Mouse (Mus musculus): ENCODE data around the gene Hook2. TPM values are rescaled to one million over a fixed set of nuclear protein-coding genes. Genes with fewer than 3 reads are reported as not detected.
A peak's percentile ranks its signal among the peaks of the same experiment; 100 is the strongest.

Hook2 gene
- polyA plus RNA-seq, 1 experiment from 2014 or later: 34.5 TPM

DNA sequence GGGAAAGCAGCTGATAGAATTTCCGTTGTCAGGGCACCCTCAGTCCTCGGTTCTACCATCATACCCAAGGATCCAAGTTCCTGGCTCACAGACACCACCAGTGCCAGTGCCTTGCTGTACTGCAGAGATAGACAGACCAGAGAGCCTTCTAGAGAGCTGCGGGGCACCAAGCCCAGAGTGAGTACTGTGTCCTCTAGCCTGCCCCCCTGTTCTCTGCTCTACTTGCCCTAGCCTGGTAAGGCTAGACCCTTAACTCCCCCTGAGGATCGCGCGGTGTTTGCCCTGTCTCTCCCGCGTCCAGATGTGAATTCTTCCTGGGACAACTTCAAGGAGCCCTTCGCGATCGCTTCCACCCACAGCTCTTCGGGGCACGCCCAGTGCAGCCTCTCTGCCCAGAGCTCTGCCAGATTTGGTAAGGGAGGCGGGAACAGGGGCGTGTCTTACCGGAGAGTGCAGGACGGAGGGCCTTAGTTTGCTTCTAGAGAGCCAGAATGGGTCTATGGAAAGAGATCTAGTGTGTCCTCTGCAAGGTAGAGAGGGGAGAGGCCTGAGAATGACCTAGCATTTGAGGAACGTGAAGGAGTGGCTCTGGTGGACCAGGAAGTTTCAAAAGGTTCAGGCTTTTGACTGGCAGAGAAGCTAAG lies 37.7 kb upstream of the Hook2 start:
- H3K27me3 ChIP-seq (ENCODE audit: control insufficient read depth, insufficient read depth, low read length): no peaks in the 10 kb centered on the region
- H3K9ac ChIP-seq (replicated peaks; ENCODE audit: low read depth, low read length): no peak overlapping the region
- 8% methylated on average over 18 of the region's 18 CpGs for WGBS
- H3K27ac ChIP-seq (ENCODE audit: low read length): no peak overlapping the region
- ATAC-seq (ENCODE audit: insufficient number of reproducible peaks, insufficient read depth, low FRiP score, low read depth): peak; percentile 46; the same call in 1 of the 2 replicates
- peaks cover 3% of the 10 kb centered on the region; the same call in 1 of the 2 replicates for H3K36me3 ChIP-seq (ENCODE audit: control insufficient read depth, insufficient read depth, low read length)
- no peaks in the 10 kb centered on the region for H3K9me3 ChIP-seq (ENCODE audit: control insufficient read depth, low read depth, low read length)
- no peak overlapping the region for H3K4me3 ChIP-seq (ENCODE audit: low read depth, low read length)
- H3K4me1 ChIP-seq (ENCODE audit: control insufficient read depth, insufficient read depth, low read length): no peaks in the 10 kb centered on the region
- H3K4me2 ChIP-seq (replicated peaks; ENCODE audit: low read depth, low read length): no peak overlapping the region; the same call in 1 of the 2 replicates

DNA sequence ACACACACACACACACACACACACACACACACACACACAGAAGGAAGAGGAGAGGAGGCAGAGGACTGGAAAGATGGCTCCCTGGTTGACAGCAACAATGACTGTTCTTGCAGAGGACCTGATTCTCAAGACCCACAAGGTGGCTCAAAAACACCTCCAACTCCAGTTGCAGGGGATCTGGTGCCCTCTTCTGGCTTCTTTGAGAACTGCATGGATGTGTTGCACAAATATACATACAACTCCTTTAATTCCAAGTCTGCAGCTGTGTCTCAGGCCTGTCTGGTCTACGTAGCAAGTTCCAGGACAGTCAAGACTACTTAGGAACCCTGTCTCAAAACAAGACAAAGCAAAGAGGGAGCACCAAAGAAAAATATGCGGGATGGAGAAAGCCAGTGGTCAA lies 33.6 kb upstream of the Hook2 start:
- WGBS: 50% methylated on average over 2 of the region's 2 CpGs
- H3K27ac ChIP-seq (ENCODE audit: low read length): no peak overlapping the region
- no peaks in the 10 kb centered on the region for H3K27me3 ChIP-seq (ENCODE audit: control insufficient read depth, insufficient read depth, low read length)
- ATAC-seq (ENCODE audit: insufficient number of reproducible peaks, insufficient read depth, low FRiP score, low read depth): no peak
- H3K36me3 ChIP-seq (ENCODE audit: control insufficient read depth, insufficient read depth, low read length): peaks cover 8% of the 10 kb centered on the region; the same call in 1 of the 2 replicates
- no peak overlapping the region for H3K9ac ChIP-seq (replicated peaks; ENCODE audit: low read depth, low read length)
- H3K4me1 ChIP-seq (ENCODE audit: control insufficient read depth, insufficient read depth, low read length): no peaks in the 10 kb centered on the region
- H3K9me3 ChIP-seq (ENCODE audit: control insufficient read depth, low read depth, low read length): no peaks in the 10 kb centered on the region
- no peak overlapping the region for H3K4me2 ChIP-seq (replicated peaks; ENCODE audit: low read depth, low read length)
- no peak overlapping the region for H3K4me3 ChIP-seq (ENCODE audit: low read depth, low read length)

DNA sequence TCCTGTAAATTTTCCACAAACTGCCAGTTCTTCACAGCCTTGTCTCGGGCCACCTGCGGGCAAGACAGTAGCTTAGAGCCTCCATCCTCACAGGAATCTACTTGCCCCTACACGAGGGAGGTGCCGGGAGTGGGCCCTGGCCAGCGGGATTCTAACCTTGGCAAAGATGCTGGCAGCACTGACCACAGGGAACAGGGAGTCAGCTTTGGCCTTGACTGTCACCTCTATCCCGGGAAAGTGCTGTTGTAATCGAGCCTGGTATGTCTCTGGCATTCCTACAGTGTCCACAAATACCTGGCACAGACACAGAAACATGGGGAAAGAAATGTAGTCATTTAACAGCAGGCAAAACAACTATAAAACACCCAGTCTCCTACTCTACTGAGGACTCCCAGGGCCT lies 30.6 kb upstream of the Hook2 start:
- WGBS: 94% methylated on average over 7 of the region's 7 CpGs
- Histone ChIP-seq H3K4me3 (ENCODE audit: low read depth, low read length) (no peak overlapping the region), H3K9ac (replicated peaks; ENCODE audit: low read depth, low read length) (no peak overlapping the region), H3K27ac (ENCODE audit: low read length) (no peak overlapping the region), H3K36me3 (ENCODE audit: control insufficient read depth, insufficient read depth, low read length) (peaks cover 8% of the 10 kb centered on the region; the same call in 1 of the 2 replicates), H3K9me3 (ENCODE audit: control insufficient read depth, low read depth, low read length) (no peaks in the 10 kb centered on the region), H3K4me2 (replicated peaks; ENCODE audit: low read depth, low read length) (no peak overlapping the region), H3K27me3 (ENCODE audit: control insufficient read depth, insufficient read depth, low read length) (no peaks in the 10 kb centered on the region), H3K4me1 (ENCODE audit: control insufficient read depth, insufficient read depth, low read length) (no peaks in the 10 kb centered on the region)
- ATAC-seq (ENCODE audit: insufficient number of reproducible peaks, insufficient read depth, low FRiP score, low read depth): no peak

- Histone ChIP-seq H3K4me1 (ENCODE audit: control insufficient read depth, insufficient read depth, low read length) (peaks cover 17% of the 10 kb centered on the region), H3K9me3 (ENCODE audit: control insufficient read depth, low read depth, low read length) (no peaks in the 10 kb centered on the region), H3K9ac (replicated peaks; ENCODE audit: low read depth, low read length) (no peak overlapping the region), H3K4me3 (ENCODE audit: low read depth, low read length) (no peak overlapping the region), H3K36me3 (ENCODE audit: control insufficient read depth, insufficient read depth, low read length) (no peaks in the 10 kb centered on the region; the same call in 1 of the 2 replicates), H3K4me2 (replicated peaks; ENCODE audit: low read depth, low read length) (no peak overlapping the region), H3K27ac (ENCODE audit: low read length) (no peak overlapping the region), H3K27me3 (ENCODE audit: control insufficient read depth, insufficient read depth, low read length) (no peaks in the 10 kb centered on the region)
- WGBS: 85% methylated on average over 4 of the region's 4 CpGs
- no peak for ATAC-seq (ENCODE audit: insufficient number of reproducible peaks, insufficient read depth, low FRiP score, low read depth)
Measured at GRCm38 (mm10) chr8:84963952-84964351, 26.5 kb upstream of the Hook2 start.

DNA sequence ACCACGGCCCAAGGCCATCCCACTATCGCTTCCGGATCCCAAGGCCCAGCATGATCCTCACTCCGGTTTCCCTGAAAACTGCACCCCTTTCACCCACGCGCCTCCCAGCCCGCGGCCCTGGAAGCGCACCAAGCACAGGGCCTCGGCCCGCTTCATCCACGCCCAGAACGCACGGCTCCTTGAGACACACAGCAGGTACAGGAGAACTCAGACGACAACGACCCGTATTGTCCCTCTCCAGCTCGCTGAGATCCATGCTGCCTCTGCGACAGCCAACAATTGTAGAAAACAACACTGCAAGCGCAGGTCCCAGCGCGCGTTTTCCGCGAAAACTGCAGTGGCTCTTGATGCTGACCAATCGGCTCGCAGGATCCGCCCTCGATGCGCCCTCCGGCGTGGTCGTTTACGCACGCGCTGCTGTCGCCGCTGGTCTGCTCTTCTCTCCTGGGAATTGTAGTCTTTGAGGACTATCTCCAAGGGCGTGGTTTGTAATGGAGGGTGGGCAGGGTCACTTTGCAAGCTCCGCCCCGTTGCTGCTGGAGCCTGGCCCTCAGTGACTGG lies 24.6 kb upstream of the Hook2 start:
- H3K4me3 ChIP-seq (ENCODE audit: low read depth, low read length): peak overlapping the region; percentile 61
- no peaks in the 10 kb centered on the region for H3K27me3 ChIP-seq (ENCODE audit: control insufficient read depth, insufficient read depth, low read length)
- ATAC-seq (ENCODE audit: insufficient number of reproducible peaks, insufficient read depth, low FRiP score, low read depth): peak; percentile 90
- peak overlapping the region; percentile 68 for H3K9ac ChIP-seq (replicated peaks; ENCODE audit: low read depth, low read length)
- H3K9me3 ChIP-seq (ENCODE audit: control insufficient read depth, low read depth, low read length): no peaks in the 10 kb centered on the region
- peak overlapping the region; percentile 59 for H3K27ac ChIP-seq (ENCODE audit: low read length)
- under 1% methylated on average over 41 of the region's 41 CpGs for WGBS
- peak overlapping the region; percentile 94 for H3K4me2 ChIP-seq (replicated peaks; ENCODE audit: low read depth, low read length)
- H3K4me1 ChIP-seq (ENCODE audit: control insufficient read depth, insufficient read depth, low read length): peaks cover 21% of the 10 kb centered on the region
- no peaks in the 10 kb centered on the region; the same call in 1 of the 2 replicates for H3K36me3 ChIP-seq (ENCODE audit: control insufficient read depth, insufficient read depth, low read length)

DNA sequence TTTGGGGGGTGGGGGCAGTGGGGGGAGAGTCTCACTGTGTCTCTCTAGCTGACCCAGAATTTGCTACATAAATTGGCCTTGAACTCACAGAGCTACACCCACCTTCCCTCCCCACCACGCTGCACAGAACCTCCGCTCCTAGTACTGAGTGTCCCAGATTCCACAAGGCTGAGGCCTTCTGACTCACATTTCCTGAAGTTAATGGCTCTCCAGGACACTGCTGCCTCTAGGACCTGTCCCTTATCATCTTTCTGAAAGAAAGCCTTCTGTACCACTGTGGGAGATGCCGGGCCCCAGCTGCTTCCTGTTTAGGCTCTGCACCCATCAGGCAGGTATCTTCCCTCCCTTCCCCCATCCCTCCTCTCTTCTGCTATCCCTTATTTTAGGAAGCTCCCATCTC lies 23.8 kb upstream of the Hook2 start:
- no peak overlapping the region for H3K4me2 ChIP-seq (replicated peaks; ENCODE audit: low read depth, low read length)
- H3K9ac ChIP-seq (replicated peaks; ENCODE audit: low read depth, low read length): no peak overlapping the region
- H3K27me3 ChIP-seq (ENCODE audit: control insufficient read depth, insufficient read depth, low read length): no peaks in the 10 kb centered on the region
- 43% methylated on average over 3 of the region's 3 CpGs for WGBS
- peaks cover 25% of the 10 kb centered on the region for H3K4me1 ChIP-seq (ENCODE audit: control insufficient read depth, insufficient read depth, low read length)
- H3K36me3 ChIP-seq (ENCODE audit: control insufficient read depth, insufficient read depth, low read length): peaks cover 8% of the 10 kb centered on the region; the same call in 1 of the 2 replicates
- no peak for ATAC-seq (ENCODE audit: insufficient number of reproducible peaks, insufficient read depth, low FRiP score, low read depth)
- H3K9me3 ChIP-seq (ENCODE audit: control insufficient read depth, low read depth, low read length): no peaks in the 10 kb centered on the region
- H3K27ac ChIP-seq (ENCODE audit: low read length): peak overlapping the region; percentile 29; the same call in 1 of the 2 replicates
- no peak overlapping the region for H3K4me3 ChIP-seq (ENCODE audit: low read depth, low read length)

DNA sequence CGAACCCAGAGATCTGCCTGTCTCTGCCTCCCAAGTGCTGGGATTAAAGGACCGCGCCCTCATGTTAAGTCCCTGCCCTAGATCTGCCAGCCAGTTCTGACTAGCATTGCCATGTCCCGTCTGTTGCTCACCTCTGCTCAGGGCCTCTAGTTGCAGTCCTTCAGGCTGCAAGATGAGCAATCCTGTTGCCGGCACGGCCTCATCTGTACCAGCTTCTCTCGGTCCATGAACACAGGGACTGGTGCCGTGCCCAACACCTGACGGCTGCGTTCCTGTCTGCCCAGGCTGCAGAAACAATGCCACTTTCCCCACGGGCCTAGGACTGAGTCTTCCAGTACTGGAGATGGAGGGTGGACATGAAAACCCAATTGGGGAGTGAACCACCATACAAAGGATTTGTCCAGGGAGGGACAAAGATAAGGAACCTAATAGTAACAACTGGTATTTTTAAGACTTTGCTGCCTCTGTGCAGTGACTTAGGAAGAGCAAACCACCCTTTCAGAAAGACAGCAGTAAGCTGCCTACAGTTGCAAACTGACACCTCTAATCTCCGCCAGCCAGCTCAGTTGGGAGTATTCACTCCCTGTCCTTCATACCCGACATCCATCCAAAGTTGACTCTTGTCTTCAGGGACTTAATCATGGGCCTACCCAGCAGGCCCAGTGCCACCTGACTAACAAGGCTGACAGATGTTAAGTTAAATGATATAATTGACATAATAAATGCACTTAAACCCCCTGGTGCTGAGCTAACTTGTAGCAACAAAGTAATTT lies 22.7 kb upstream of the Hook2 start:
- Histone ChIP-seq H3K36me3 (ENCODE audit: control insufficient read depth, insufficient read depth, low read length) (peaks cover 18% of the 10 kb centered on the region), H3K4me1 (ENCODE audit: control insufficient read depth, insufficient read depth, low read length) (peaks cover 25% of the 10 kb centered on the region), H3K9ac (replicated peaks; ENCODE audit: low read depth, low read length) (no peak overlapping the region), H3K27ac (ENCODE audit: low read length) (no peak overlapping the region), H3K27me3 (ENCODE audit: control insufficient read depth, insufficient read depth, low read length) (no peaks in the 10 kb centered on the region), H3K9me3 (ENCODE audit: control insufficient read depth, low read depth, low read length) (no peaks in the 10 kb centered on the region), H3K4me2 (replicated peaks; ENCODE audit: low read depth, low read length) (peak overlapping the region; percentile 83; the same call in 1 of the 2 replicates), H3K4me3 (ENCODE audit: low read depth, low read length) (no peak overlapping the region)
- no peak for ATAC-seq (ENCODE audit: insufficient number of reproducible peaks, insufficient read depth, low FRiP score, low read depth)
- 90% methylated on average over 13 of the region's 13 CpGs for WGBS

DNA sequence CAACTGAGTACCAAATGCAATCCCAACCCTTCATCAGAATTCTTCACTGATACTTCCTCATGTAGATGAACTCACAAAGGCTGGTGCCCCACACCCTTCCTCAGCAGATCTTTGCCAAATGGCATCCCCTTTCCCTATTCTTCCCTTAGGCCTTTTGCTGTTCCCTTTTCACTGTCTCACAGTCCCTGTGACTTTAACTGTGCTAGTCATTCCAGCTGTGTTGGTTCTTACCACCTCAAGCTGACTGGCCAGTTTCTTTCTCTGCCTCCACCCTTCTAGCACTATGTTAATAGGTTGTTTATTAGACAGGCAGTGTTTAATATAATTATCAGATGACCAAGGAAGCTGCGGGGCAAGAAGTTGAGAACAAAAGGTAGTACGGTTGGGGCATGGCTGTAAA lies 21.8 kb upstream of the Hook2 start:
- H3K9ac ChIP-seq (replicated peaks; ENCODE audit: low read depth, low read length): peak overlapping the region; percentile 67
- H3K36me3 ChIP-seq (ENCODE audit: control insufficient read depth, insufficient read depth, low read length): peaks cover 26% of the 10 kb centered on the region
- peak overlapping the region; percentile 51 for H3K4me3 ChIP-seq (ENCODE audit: low read depth, low read length)
- H3K27me3 ChIP-seq (ENCODE audit: control insufficient read depth, insufficient read depth, low read length): no peaks in the 10 kb centered on the region
- no peak for ATAC-seq (ENCODE audit: insufficient number of reproducible peaks, insufficient read depth, low FRiP score, low read depth)
- peak overlapping the region; percentile 83 for H3K4me2 ChIP-seq (replicated peaks; ENCODE audit: low read depth, low read length)
- H3K4me1 ChIP-seq (ENCODE audit: control insufficient read depth, insufficient read depth, low read length): peaks cover 25% of the 10 kb centered on the region
- 10% methylated on average over 2 of the region's 2 CpGs for WGBS
- peak overlapping the region; percentile 83 for H3K27ac ChIP-seq (ENCODE audit: low read length)
- no peaks in the 10 kb centered on the region for H3K9me3 ChIP-seq (ENCODE audit: control insufficient read depth, low read depth, low read length)
